Mouse (Mus musculus) retina, embryonic 14.5 days (tissue): ENCODE data around the gene Pcyt2.
"Not testable (repeated sequence)": the region's sequence is repeated elsewhere in the genome, so short reads cannot be mapped to it uniquely, and the experiment has no call there.

Experiments
- DNase-seq: peaks from one replicate; pipeline ENCODE4 v3.0.0-alpha.2; 2015; ENCODE audit warnings: low spot score

Gene Pcyt2

GRCm38 (mm10) chr11:120615606-120616203 is 2.0 kb downstream of the Pcyt2 start:
- no peak for DNase-seq

- DNase-seq: no peak
Measured at GRCm38 (mm10) chr11:120615167-120615566, 2.6 kb downstream of the Pcyt2 start.

GRCm38 (mm10) chr11:120613976-120614375 is 3.8 kb downstream of the Pcyt2 start:
- DNase-seq: no peak

- DNase-seq: no peak
Measured at GRCm38 (mm10) chr11:120613481-120613972, 4.2 kb downstream of the Pcyt2 start.

- DNase-seq: peak; percentile 83
Measured at GRCm38 (mm10) chr11:120612763-120613162, 5.0 kb downstream of the Pcyt2 start.

GRCm38 (mm10) chr11:120610477-120611046 is 7.2 kb downstream of the Pcyt2 start:
- DNase-seq: no peak

GRCm38 (mm10) chr11:120609250-120609649 is 8.5 kb downstream of the Pcyt2 start:
- DNase-seq: no peak

- DNase-seq: no peak
Measured at GRCm38 (mm10) chr11:120608241-120609034, 9.3 kb downstream of the Pcyt2 start, which contains the start of gene Npb. Gene Npb, plus strand, starts transcription at chr11:120608477.

GRCm38 (mm10) chr11:120606764-120607163 is 11.0 kb downstream of the Pcyt2 start:
- DNase-seq: no peak

GRCm38 (mm10) chr11:120605667-120606066 is 12.1 kb downstream of the Pcyt2 start:
- no peak for DNase-seq

- no peak for DNase-seq
Measured at GRCm38 (mm10) chr11:120603545-120603944, 14.2 kb downstream of the Pcyt2 start.

- no peak for DNase-seq
Measured at GRCm38 (mm10) chr11:120600716-120601115, 17.0 kb downstream of the Pcyt2 start.

GRCm38 (mm10) chr11:120598990-120599549 is 18.7 kb downstream of the Pcyt2 start:
- DNase-seq: no peak

- DNase-seq: peak; percentile 97
Measured at GRCm38 (mm10) chr11:120598283-120598989, 19.3 kb downstream of the Pcyt2 start, which contains the start of the genes Alyref and Anapc11. Gene Alyref, minus strand, starts transcription at chr11:120598365. Gene Anapc11, plus strand, starts transcription at chr11:120598421.

- no peak for DNase-seq
Measured at GRCm38 (mm10) chr11:120597240-120598235, 20.2 kb downstream of the Pcyt2 start.

- DNase-seq: no peak
Measured at GRCm38 (mm10) chr11:120588531-120588930, 29.2 kb downstream of the Pcyt2 start.

GRCm38 (mm10) chr11:120583937-120584336 is 33.8 kb downstream of the Pcyt2 start:
- no peak for DNase-seq

GRCm38 (mm10) chr11:120582982-120583293 is 34.8 kb downstream of the Pcyt2 start:
- not testable (repeated sequence) for DNase-seq

- DNase-seq: peak; percentile 48
Measured at GRCm38 (mm10) chr11:120582268-120582981, 35.3 kb downstream of the Pcyt2 start.
